ENCODE assay signal across 25 mouse cellular contexts in the genomic region with DNA sequence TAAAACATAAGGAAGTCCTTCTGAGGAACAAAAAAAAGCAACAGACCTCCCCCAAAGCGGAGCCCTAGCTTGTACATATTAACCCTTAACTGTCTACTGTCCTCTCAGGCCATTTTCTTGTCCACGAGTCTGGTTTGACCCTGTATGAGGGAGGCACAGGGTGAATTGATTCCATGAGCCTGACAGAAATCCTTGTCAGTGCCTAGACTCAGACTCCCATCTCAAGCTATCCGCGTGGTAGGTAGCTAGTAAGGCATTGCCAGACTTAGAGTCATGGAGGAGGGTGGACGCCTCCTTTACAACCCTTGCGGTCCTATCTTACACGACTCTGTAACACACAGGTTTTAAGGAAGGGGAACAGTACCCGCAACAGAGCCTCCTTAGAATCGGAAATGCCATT. TPM values are rescaled to one million over a fixed set of nuclear protein-coding genes. Genes with fewer than 3 reads are reported as not detected.
A peak's percentile ranks its signal among the peaks of the same experiment; 100 is the strongest.
DNase-seq lines count a peak whose midpoint lies in the region; ATAC-seq lines count a peak whose summit lies in the region.
"Had no signal": no experiment of that assay in that cellular context is flagged by ENCODE, and none has a peak within 500 bp of the region (broad histone marks: within the 10 kb centered on the region; RNA-seq: fewer than 3 reads in every experiment).

No protein-coding gene starts in this region.

- no peaks in the 10 kb centered on the region for H3K9me3 ChIP-seq in kidney, embryonic 15.5 days (replicated peaks)
- no peaks in the 10 kb centered on the region for H3K9me3 ChIP-seq in lung, embryonic 16.5 days (ENCODE audit: control insufficient read depth, low read length)
- H3K9me3 ChIP-seq: embryonic facial prominence, embryonic 12.5 days; embryonic facial prominence, embryonic 15.5 days; heart, embryonic 13.5 days; hindbrain, embryonic 15.5 days had no signal

- ATAC-seq in kidney, embryonic 15.5 days (replicated peaks; ENCODE audit: low FRiP score): no peak
- no peak for ATAC-seq in lung, embryonic 16.5 days (ENCODE audit: low read depth)
- ATAC-seq: forebrain, embryonic 14.5 days; forebrain, postnatal 0 days; Patski had no signal

- H3K4me3 ChIP-seq in kidney, embryonic 15.5 days (replicated peaks): no peak overlapping the region
- no peak overlapping the region for H3K4me3 ChIP-seq in lung, embryonic 16.5 days (ENCODE audit: low read length)
- H3K4me3 ChIP-seq: embryonic facial prominence, embryonic 12.5 days; embryonic facial prominence, embryonic 15.5 days; gastrocnemius, adult 2 months; heart, adult 2 months; heart, embryonic 10.5 days; heart, embryonic 13.5 days; hindbrain, embryonic 12.5 days; hindbrain, embryonic 15.5 days had no signal

- H3K27me3 ChIP-seq in kidney, embryonic 15.5 days: 0 out of 2 replicates have a peak, but pooled peaks cover 2% of the 10 kb centered on the region
- no peaks in the 10 kb centered on the region for H3K27me3 ChIP-seq in lung, embryonic 16.5 days (ENCODE audit: control insufficient read depth, insufficient read depth, low read depth, low read length)
- H3K27me3 ChIP-seq: embryonic facial prominence, embryonic 12.5 days; embryonic facial prominence, embryonic 15.5 days; heart, embryonic 13.5 days; hindbrain, embryonic 12.5 days; hindbrain, embryonic 15.5 days; Patski had no signal

- H3K9ac ChIP-seq in kidney, embryonic 15.5 days: no peak overlapping the region
- H3K9ac ChIP-seq in lung, embryonic 16.5 days (ENCODE audit: low read length): no peak overlapping the region
- H3K9ac ChIP-seq: embryonic facial prominence, embryonic 12.5 days; embryonic facial prominence, embryonic 15.5 days; forebrain, postnatal 0 days; heart, embryonic 13.5 days; hindbrain, embryonic 12.5 days; hindbrain, embryonic 15.5 days had no signal

- intact Hi-C loops in heart, postnatal 14 days (cut with DNase I): no loop called here

- WGBS in kidney, embryonic 15.5 days: 66% methylated on average over 9 of the region's 9 CpGs
- WGBS in lung, embryonic 16.5 days: 80% methylated on average over 9 of the region's 9 CpGs

- H3K4me1 ChIP-seq in kidney, embryonic 15.5 days: peaks cover 41% of the 10 kb centered on the region
- peaks cover 6% of the 10 kb centered on the region for H3K4me1 ChIP-seq in lung, embryonic 16.5 days (replicated peaks; ENCODE audit: control insufficient read depth, insufficient read depth, low read length)
- H3K4me1 ChIP-seq: embryonic facial prominence, embryonic 12.5 days; heart, embryonic 10.5 days; hindbrain, embryonic 12.5 days; hindbrain, embryonic 15.5 days had no signal

- peak overlapping the region; percentile 78 for H3K27ac ChIP-seq in kidney, embryonic 15.5 days
- 0 out of 2 replicates have a peak overlapping the region, but pooled peaks have one; percentile 25 for H3K27ac ChIP-seq in lung, embryonic 16.5 days (ENCODE audit: low read length)
- H3K27ac ChIP-seq: embryonic facial prominence, embryonic 12.5 days; embryonic facial prominence, embryonic 15.5 days; gastrocnemius, adult 2 months; heart, adult 2 months; heart, embryonic 10.5 days; heart, embryonic 13.5 days; hindbrain, embryonic 12.5 days; hindbrain, embryonic 15.5 days had no signal

- no peaks in the 10 kb centered on the region for H3K36me3 ChIP-seq in kidney, embryonic 15.5 days
- no peaks in the 10 kb centered on the region for H3K36me3 ChIP-seq in lung, embryonic 16.5 days (ENCODE audit: control insufficient read depth, insufficient read depth, low read length)
- H3K36me3 ChIP-seq: embryonic facial prominence, embryonic 12.5 days; embryonic facial prominence, embryonic 15.5 days; heart, embryonic 13.5 days; hindbrain, embryonic 12.5 days; hindbrain, embryonic 15.5 days had no signal

- no peak overlapping the region for H3K4me2 ChIP-seq in kidney, embryonic 15.5 days
- H3K4me2 ChIP-seq in lung, embryonic 16.5 days (ENCODE audit: low read depth, low read length): no peak overlapping the region
- H3K4me2 ChIP-seq: embryonic facial prominence, embryonic 12.5 days; embryonic facial prominence, embryonic 15.5 days; heart, embryonic 13.5 days; hindbrain, embryonic 12.5 days; hindbrain, embryonic 15.5 days had no signal

- DNase-seq in heart, adult 11 months: peak; percentile 66
- DNase-seq in heart, postnatal 14 days: no peak
- DNase-seq in kidney, postnatal 25 days: no peak
- DNase-seq in lung, adult 18-20 months: no peak
- peak; percentile 26 for DNase-seq in MN1 (ENCODE audit: low spot score)
- DNase-seq in gastrocnemius, postnatal 25 days: no peak
- DNase-seq: adrenal gland, postnatal 10 days; cerebellum, adult 11 months; cerebellum, adult 2 months; cerebellum, adult 9-11 months; cerebellum, postnatal 25 days; forebrain, postnatal 0 days; gastrocnemius, adult 2 months; gastrocnemius, postnatal 14 days; heart, adult 2 months had no signal

RNA-seq across cellular contexts. Expression of a gene that starts 28.5 kb away (rescaled TPM):
- 10 to 100 TPM; 39.3 to 42.2 TPM for total RNA-seq in heart, postnatal 14 days (2021)
- 11.3 and 13.7 TPM in 2 replicates for polyA plus RNA-seq in kidney, embryonic 15.5 days (2015; fragmentation: Nextera tagmentation; extraction: Ambion mirVana)
- 6.5 and 7.3 TPM in 2 replicates for polyA plus RNA-seq in lung, embryonic 16.5 days (2015; fragmentation: Nextera tagmentation; extraction: Ambion mirVana)
- 1 to 10 TPM; 3.6 to 4.4 TPM for total RNA-seq in gastrocnemius, postnatal 25 days (2021)
- polyA plus RNA-seq: Patski had no signal

Comparison
In these comparisons a context has a peak if more than half of its experiments do, and no peak if none do; other contexts are left out.
1. DNase-seq: peak in heart, adult 11 months (single experiment) and MN1 (single experiment); none in heart, postnatal 14 days (0 of 2), kidney, postnatal 25 days (0 of 2), lung, adult 18-20 months (0 of 2) and gastrocnemius, postnatal 25 days (single experiment).
2. RNA of a gene that starts 28.5 kb away (total RNA-seq): 39.3 to 42.2 TPM in heart, postnatal 14 days; 3.6 to 4.4 TPM in gastrocnemius, postnatal 25 days; every median in the first group is over 4 times any median in the second.